Mouse (Mus musculus): ENCODE results near the gene Mmgt2. TPM values are rescaled to one million over a fixed set of nuclear protein-coding genes. Genes with fewer than 3 reads are reported as not detected.

The Mmgt2 gene
- polyA plus RNA-seq, 1 experiment from 2014 or later = 49.0 TPM

DNA sequence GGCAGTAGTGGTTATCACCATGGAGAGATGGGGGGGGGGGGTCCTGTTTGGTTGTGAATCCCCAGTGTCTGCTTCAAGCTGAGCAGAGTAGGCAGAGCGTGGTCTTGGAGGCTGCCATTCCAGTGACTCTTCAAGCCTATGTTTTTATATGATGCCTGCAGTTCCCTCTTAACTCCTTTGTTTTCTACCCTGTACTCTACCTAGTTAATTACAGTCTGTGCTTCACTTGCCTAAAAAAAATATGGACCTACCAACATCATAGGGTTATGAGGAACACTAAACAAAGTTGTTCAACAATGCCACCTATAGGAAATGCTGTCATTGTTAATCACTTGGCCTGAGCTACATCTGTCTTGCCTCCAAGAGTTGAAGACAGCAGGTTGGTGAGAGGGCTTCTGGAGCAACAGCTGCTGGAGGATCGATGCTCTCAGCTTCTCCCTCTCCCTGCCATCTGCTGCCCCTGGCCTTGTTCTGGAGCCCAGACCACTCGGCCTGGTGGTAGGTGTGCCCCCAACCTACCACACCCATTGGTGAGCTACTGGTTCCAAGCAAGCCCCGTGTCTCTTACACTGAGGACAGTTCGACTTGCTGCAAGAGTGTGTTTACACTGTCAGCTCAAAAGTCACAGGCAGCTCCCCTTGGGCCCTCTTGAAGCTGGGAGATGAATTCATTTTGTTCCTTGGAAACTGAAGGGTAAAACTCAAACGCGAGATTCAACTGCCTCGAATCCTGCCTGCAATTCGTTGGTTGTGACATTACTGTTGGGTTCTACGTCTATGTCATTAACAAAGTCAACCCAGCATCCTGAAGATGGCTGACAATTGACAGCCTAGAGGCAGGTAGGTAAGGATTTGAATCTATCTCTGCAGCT lies 41.9 kb upstream of the Mmgt2 start:
- H3K9me3 ChIP-seq (replicated peaks; ENCODE audit: control insufficient read depth, low read length) = no peaks in the 10 kb centered on the region
- H3K4me3 ChIP-seq (ENCODE audit: low read length) = no peak overlapping the region
- H3K27me3 ChIP-seq (ENCODE audit: control insufficient read depth, insufficient read depth, low read length) = no peaks in the 10 kb centered on the region
- no peak overlapping the region for H3K9ac ChIP-seq (ENCODE audit: low read length)
- H3K4me1 ChIP-seq (ENCODE audit: control insufficient read depth, insufficient read depth, low read length) = peaks cover 17% of the 10 kb centered on the region
- no peak overlapping the region for H3K4me2 ChIP-seq (ENCODE audit: low read depth, low read length)
- no peak for ATAC-seq (replicated peaks; ENCODE audit: extremely low read depth, insufficient read depth, low FRiP score)
- 53% methylated on average over 10 of the region's 10 CpGs for WGBS
- no peak overlapping the region for H3K27ac ChIP-seq (ENCODE audit: low read length)
- H3K36me3 ChIP-seq (ENCODE audit: control insufficient read depth, insufficient read depth) = peaks cover 35% of the 10 kb centered on the region

DNA sequence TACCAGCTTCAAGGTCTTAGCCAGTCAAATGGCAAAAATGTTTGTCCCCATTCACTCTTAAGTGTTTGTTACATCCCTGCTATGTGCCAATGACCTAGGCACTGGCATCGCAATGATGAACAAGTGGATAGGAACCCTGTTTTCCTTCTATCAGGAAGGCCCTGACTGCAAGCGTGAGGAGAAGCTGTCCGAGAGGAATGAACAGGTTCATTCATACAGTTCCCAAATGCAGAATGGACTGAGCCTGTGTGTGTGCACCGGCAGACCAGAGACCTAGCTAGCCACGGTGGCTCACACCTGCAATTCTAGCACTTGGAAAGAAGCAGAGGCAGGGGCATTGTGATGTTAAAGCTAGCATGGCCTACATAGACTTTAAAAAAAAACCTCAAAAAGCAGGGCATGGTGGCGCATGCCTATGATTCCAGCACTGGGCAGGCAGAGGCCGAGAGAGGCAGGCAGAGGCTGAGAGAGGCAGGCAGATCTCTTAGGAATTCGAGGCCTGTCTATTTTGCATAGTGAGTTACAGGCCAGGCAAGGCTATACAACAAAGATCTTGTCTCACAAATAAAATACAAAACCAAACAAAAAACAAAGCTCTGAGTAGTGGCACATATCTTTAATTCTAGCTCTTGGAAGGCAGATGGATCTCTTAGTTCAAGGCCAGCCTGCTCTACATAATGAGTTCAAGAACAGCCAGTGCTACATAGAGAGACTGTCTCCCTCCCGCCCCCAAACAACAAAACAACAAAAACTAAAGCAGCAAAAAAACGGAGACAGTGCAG lies 41.1 kb upstream of the Mmgt2 start:
- Histone ChIP-seq H3K9ac (ENCODE audit: low read length) (no peak overlapping the region), H3K9me3 (replicated peaks; ENCODE audit: control insufficient read depth, low read length) (no peaks in the 10 kb centered on the region), H3K36me3 (ENCODE audit: control insufficient read depth, insufficient read depth) (peaks cover 39% of the 10 kb centered on the region), H3K27me3 (ENCODE audit: control insufficient read depth, insufficient read depth, low read length) (no peaks in the 10 kb centered on the region), H3K27ac (ENCODE audit: low read length) (no peak overlapping the region), H3K4me2 (ENCODE audit: low read depth, low read length) (no peak overlapping the region), H3K4me1 (ENCODE audit: control insufficient read depth, insufficient read depth, low read length) (peaks cover 17% of the 10 kb centered on the region), H3K4me3 (ENCODE audit: low read length) (no peak overlapping the region)
- 56% methylated on average over 10 of the region's 10 CpGs for WGBS
- ATAC-seq (replicated peaks; ENCODE audit: extremely low read depth, insufficient read depth, low FRiP score) = no peak

DNA sequence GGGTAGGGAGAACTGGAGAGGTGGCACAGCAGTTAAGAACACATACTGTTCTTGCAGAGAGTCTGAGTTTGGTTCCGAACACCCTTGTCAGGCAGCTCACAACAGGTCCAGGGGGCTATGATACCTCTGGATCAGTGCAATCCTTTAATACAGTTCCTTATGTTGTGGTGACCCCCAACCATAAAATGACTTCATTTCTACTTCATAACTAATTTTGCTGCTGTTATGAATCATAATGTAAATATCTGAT lies 40.6 kb upstream of the Mmgt2 start:
- no peaks in the 10 kb centered on the region for H3K9me3 ChIP-seq (replicated peaks; ENCODE audit: control insufficient read depth, low read length)
- no peak overlapping the region for H3K4me2 ChIP-seq (ENCODE audit: low read depth, low read length)
- peaks cover 39% of the 10 kb centered on the region for H3K36me3 ChIP-seq (ENCODE audit: control insufficient read depth, insufficient read depth)
- peaks cover 17% of the 10 kb centered on the region for H3K4me1 ChIP-seq (ENCODE audit: control insufficient read depth, insufficient read depth, low read length)
- no peaks in the 10 kb centered on the region for H3K27me3 ChIP-seq (ENCODE audit: control insufficient read depth, insufficient read depth, low read length)
- no peak overlapping the region for H3K27ac ChIP-seq (ENCODE audit: low read length)
- 100% methylated on average over 1 of the region's 1 CpGs for WGBS
- no peak for ATAC-seq (replicated peaks; ENCODE audit: extremely low read depth, insufficient read depth, low FRiP score)
- no peak overlapping the region for H3K4me3 ChIP-seq (ENCODE audit: low read length)
- no peak overlapping the region for H3K9ac ChIP-seq (ENCODE audit: low read length)

DNA sequence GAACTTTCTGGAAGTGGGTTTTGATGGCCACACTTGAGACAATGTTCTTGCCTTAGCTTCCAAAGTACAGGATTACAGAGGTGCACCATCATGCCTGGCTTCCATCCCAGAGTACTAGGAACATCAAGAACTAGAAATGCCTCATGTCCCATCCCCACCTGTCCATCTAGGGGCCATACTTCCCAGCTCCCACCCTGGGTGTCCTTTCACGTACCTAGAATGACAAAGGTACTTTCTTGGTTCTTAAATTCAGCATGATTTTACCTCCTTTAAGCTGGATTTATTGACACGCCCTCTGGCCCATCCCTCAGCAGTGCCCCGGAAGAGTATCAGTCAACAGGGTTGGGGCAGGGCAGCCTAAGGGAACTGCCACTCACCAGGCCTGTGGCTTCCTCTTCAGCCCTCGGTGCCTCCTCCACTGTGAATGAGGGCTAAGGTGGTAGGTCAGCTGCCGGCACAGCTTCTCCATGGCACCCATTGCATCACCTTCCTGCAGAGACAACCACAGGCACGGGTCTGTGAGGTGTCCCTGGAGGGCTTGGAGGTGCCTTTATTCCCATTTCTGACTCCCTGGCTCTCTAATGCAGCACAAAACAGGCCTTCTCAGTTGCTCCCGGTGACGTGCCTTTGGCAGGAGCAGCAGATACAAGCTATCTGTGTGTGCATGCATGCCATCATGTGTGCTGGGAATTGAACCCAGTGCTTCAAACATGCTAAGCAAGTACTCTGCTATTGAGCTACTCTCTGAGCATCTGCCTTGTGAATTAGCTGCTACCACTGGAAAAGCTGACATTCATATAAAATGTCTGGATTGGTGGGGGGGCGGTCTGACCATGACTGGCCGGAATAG lies 39.4 kb upstream of the Mmgt2 start:
- no peak for ATAC-seq (replicated peaks; ENCODE audit: extremely low read depth, insufficient read depth, low FRiP score)
- Histone ChIP-seq H3K9ac (ENCODE audit: low read length) (no peak overlapping the region), H3K27me3 (ENCODE audit: control insufficient read depth, insufficient read depth, low read length) (no peaks in the 10 kb centered on the region), H3K9me3 (replicated peaks; ENCODE audit: control insufficient read depth, low read length) (no peaks in the 10 kb centered on the region), H3K36me3 (ENCODE audit: control insufficient read depth, insufficient read depth) (peaks cover 36% of the 10 kb centered on the region), H3K4me2 (ENCODE audit: low read depth, low read length) (no peak overlapping the region), H3K4me3 (ENCODE audit: low read length) (no peak overlapping the region), H3K27ac (ENCODE audit: low read length) (no peak overlapping the region), H3K4me1 (ENCODE audit: control insufficient read depth, insufficient read depth, low read length) (peaks cover 19% of the 10 kb centered on the region)
- 70% methylated on average over 10 of the region's 10 CpGs for WGBS

DNA sequence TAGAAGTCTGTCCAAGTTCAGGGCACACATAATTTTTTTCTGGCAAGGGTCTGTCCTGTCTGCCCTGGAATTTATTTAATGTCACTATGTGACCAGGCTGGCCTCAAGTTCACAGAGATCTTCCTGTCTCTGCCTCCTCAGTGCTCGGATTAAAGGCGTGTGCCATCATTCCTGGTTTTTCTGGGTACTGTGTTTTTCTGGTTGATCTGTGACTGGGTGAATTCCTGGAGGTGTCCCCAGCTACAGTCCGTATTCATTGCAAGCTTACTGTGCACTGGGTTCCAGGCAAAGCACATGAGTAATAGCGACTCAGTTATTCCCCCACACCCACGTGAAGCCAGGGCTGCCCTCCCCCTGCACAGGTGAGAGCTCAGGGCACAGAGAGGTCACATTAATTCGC lies 38.2 kb upstream of the Mmgt2 start:
- H3K27ac ChIP-seq (ENCODE audit: low read length) = no peak overlapping the region
- ATAC-seq (replicated peaks; ENCODE audit: extremely low read depth, insufficient read depth, low FRiP score) = no peak

DNA sequence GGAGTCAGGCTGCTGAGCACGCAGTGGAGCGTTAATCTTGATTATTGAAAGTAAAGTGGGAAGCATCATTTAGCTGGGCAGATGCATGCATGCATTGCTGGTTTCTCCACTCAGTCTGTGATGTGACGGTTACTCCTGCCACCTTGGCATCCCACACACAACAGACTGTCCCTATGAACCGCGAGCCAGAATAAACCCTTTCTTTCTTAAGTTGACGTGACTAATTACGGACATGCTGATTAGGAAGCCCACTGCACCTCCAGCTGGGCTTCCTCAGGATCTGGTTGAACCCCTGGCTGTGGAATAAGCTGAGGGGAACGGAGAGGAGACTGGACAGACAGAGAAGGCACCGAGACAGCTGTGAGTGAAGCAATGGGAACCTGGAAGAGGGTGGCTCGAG lies 35.9 kb upstream of the Mmgt2 start:
- no peaks in the 10 kb centered on the region for H3K9me3 ChIP-seq (replicated peaks; ENCODE audit: control insufficient read depth, low read length)
- H3K4me3 ChIP-seq (ENCODE audit: low read length) = no peak overlapping the region
- 84% methylated on average over 10 of the region's 10 CpGs for WGBS
- no peaks in the 10 kb centered on the region for H3K27me3 ChIP-seq (ENCODE audit: control insufficient read depth, insufficient read depth, low read length)
- peaks cover 8% of the 10 kb centered on the region for H3K4me1 ChIP-seq (ENCODE audit: control insufficient read depth, insufficient read depth, low read length)
- H3K4me2 ChIP-seq (ENCODE audit: low read depth, low read length) = no peak overlapping the region
- peaks cover 14% of the 10 kb centered on the region for H3K36me3 ChIP-seq (ENCODE audit: control insufficient read depth, insufficient read depth)
- H3K27ac ChIP-seq (ENCODE audit: low read length) = no peak overlapping the region
- ATAC-seq (replicated peaks; ENCODE audit: extremely low read depth, insufficient read depth, low FRiP score) = no peak
- no peak overlapping the region for H3K9ac ChIP-seq (ENCODE audit: low read length)

More for the DNA sequence above, 38.2 kb upstream of the Mmgt2 start:
- Histone ChIP-seq H3K4me3 (ENCODE audit: low read length) (no peak overlapping the region), H3K36me3 (ENCODE audit: control insufficient read depth, insufficient read depth) (peaks cover 24% of the 10 kb centered on the region), H3K9ac (ENCODE audit: low read length) (no peak overlapping the region), H3K9me3 (replicated peaks; ENCODE audit: control insufficient read depth, low read length) (no peaks in the 10 kb centered on the region), H3K27me3 (ENCODE audit: control insufficient read depth, insufficient read depth, low read length) (no peaks in the 10 kb centered on the region), H3K4me2 (ENCODE audit: low read depth, low read length) (no peak overlapping the region), H3K4me1 (ENCODE audit: control insufficient read depth, insufficient read depth, low read length) (peaks cover 10% of the 10 kb centered on the region)
- 84% methylated on average over 6 of the region's 6 CpGs for WGBS

DNA sequence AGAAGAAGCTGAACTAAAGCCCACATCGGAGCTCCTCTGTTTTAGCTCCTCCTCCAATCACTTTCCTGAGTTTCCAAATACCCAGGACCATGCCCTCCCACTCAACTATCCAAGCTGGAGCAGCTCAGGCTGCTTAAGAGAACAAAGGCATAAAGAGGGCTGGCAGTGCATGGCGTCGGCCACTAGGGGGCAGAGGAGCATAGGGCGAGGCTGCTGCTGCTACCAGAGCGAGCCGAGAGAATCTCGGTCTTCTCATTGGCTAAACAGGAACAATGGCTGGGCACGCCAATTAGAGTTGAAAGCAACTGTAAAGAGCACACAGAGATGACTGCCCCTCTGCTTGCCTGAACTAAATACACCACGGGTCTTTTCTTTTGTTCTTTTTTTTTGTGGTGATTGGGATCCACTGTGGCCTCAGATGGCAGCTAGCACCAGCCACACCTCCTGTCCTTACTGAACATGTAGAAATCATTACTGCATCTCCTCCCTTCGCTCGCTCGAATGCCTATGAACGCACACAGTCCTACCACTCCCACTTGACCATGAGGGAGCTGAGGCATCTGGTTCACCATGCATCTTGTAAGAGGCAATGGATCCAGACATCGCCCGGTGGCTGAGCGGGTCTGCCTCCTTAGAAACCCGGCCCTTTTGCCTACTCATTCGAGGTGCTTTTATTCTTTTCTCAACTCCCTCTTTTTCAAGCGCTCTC lies 34.7 kb upstream of the Mmgt2 start:
- H3K4me3 ChIP-seq (ENCODE audit: low read length) = no peak overlapping the region
- WGBS = 24% methylated on average over 19 of the region's 19 CpGs
- H3K9me3 ChIP-seq (replicated peaks; ENCODE audit: control insufficient read depth, low read length) = no peaks in the 10 kb centered on the region
- H3K4me2 ChIP-seq (ENCODE audit: low read depth, low read length) = peak overlapping the region; percentile 47
- H3K36me3 ChIP-seq (ENCODE audit: control insufficient read depth, insufficient read depth) = peaks cover 16% of the 10 kb centered on the region
- H3K9ac ChIP-seq (ENCODE audit: low read length) = peak overlapping the region; percentile 39; the same call in 1 of the 2 replicates
- H3K4me1 ChIP-seq (ENCODE audit: control insufficient read depth, insufficient read depth, low read length) = peaks cover 8% of the 10 kb centered on the region
- peak; percentile 87 for ATAC-seq (replicated peaks; ENCODE audit: extremely low read depth, insufficient read depth, low FRiP score)
- peak overlapping the region; percentile 51 for H3K27ac ChIP-seq (ENCODE audit: low read length)
- H3K27me3 ChIP-seq (ENCODE audit: control insufficient read depth, insufficient read depth, low read length) = no peaks in the 10 kb centered on the region

DNA sequence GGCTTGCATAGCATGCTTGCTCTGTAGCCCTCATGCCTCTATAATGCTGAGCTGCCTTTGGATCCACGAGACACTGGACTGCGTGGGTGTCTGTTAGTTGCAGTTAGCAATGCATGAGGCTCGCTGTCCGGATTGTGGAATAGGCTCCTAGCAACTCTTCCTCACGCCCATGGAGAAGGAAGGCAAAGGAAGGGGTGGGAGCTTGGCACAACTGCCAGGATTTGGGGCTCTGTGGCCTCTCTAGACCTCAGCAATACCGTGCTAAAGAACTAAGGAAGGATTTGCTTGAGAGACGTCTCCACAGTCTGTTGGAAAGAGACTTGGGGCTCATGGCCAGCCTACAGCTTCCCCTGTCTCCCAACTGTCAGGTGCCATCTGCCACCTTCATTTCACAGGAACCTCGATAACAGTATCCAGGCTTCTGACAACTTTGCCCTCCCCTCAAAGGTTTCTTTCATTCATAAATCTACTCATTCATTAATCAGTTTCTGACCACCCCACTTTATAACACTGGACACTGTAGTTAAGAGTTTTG lies 33.5 kb upstream of the Mmgt2 start:
- Histone ChIP-seq H3K4me1 (ENCODE audit: control insufficient read depth, insufficient read depth, low read length) (peaks cover 8% of the 10 kb centered on the region), H3K4me3 (ENCODE audit: low read length) (no peak overlapping the region), H3K27ac (ENCODE audit: low read length) (no peak overlapping the region), H3K4me2 (ENCODE audit: low read depth, low read length) (no peak overlapping the region), H3K36me3 (ENCODE audit: control insufficient read depth, insufficient read depth) (peaks cover 24% of the 10 kb centered on the region), H3K9me3 (replicated peaks; ENCODE audit: control insufficient read depth, low read length) (no peaks in the 10 kb centered on the region), H3K9ac (ENCODE audit: low read length) (no peak overlapping the region), H3K27me3 (ENCODE audit: control insufficient read depth, insufficient read depth, low read length) (no peaks in the 10 kb centered on the region)
- 84% methylated on average over 8 of the region's 8 CpGs for WGBS
- ATAC-seq (replicated peaks; ENCODE audit: extremely low read depth, insufficient read depth, low FRiP score) = no peak
